Mouse (Mus musculus) induced T-regulatory cell, adult 2 months (primary cell): ENCODE measurements around the gene Slc15a3.

ENCODE experiments used
- DNase-seq: peaks from one replicate; pipeline ENCODE4 v3.0.0-alpha.2; 2012; ENCODE audit warnings: low read depth

Slc15a3 gene

GRCm38 (mm10) chr19:10869886-10870527 lies 30.5 kb downstream of the Slc15a3 start, which contains the start of gene Tmem132a:
Gene Tmem132a, minus strand, starts transcription at chr19:10869940.
- no peak for DNase-seq

- no peak for DNase-seq
Measured at GRCm38 (mm10) chr19:10870676-10871075, 31.1 kb downstream of the Slc15a3 start.

- DNase-seq = no peak
Measured at GRCm38 (mm10) chr19:10871328-10871961, 31.9 kb downstream of the Slc15a3 start.

- DNase-seq = no peak
Measured at GRCm38 (mm10) chr19:10878201-10878837, 38.8 kb downstream of the Slc15a3 start.

- DNase-seq = peak; percentile 86
Measured at GRCm38 (mm10) chr19:10880085-10880974, 40.8 kb downstream of the Slc15a3 start.

GRCm38 (mm10) chr19:10880975-10881425 lies 41.5 kb downstream of the Slc15a3 start:
- no peak for DNase-seq

- peak; percentile 97 for DNase-seq
Measured at GRCm38 (mm10) chr19:10881426-10882154, 42.1 kb downstream of the Slc15a3 start, which contains the start of gene Tmem109. Gene Tmem109, minus strand, starts transcription at chr19:10882001.

GRCm38 (mm10) chr19:10892201-10892600 lies 52.7 kb downstream of the Slc15a3 start:
- DNase-seq = no peak

- DNase-seq = peak; percentile 97
Measured at GRCm38 (mm10) chr19:10895016-10895528, 55.5 kb downstream of the Slc15a3 start, which contains the start of gene Prpf19. Gene Prpf19, plus strand, starts transcription at chr19:10895231.

GRCm38 (mm10) chr19:10895708-10896107 lies 56.2 kb downstream of the Slc15a3 start:
- no peak for DNase-seq

- no peak for DNase-seq
Measured at GRCm38 (mm10) chr19:10896849-10897248, 57.3 kb downstream of the Slc15a3 start.

- no peak for DNase-seq
Measured at GRCm38 (mm10) chr19:10897491-10897890, 58.0 kb downstream of the Slc15a3 start.

- DNase-seq = no peak
Measured at GRCm38 (mm10) chr19:10900315-10900714, 60.8 kb downstream of the Slc15a3 start.

GRCm38 (mm10) chr19:10901046-10901445 lies 61.5 kb downstream of the Slc15a3 start:
- no peak for DNase-seq

GRCm38 (mm10) chr19:10904512-10904911 lies 65.0 kb downstream of the Slc15a3 start:
- DNase-seq = no peak

GRCm38 (mm10) chr19:10904927-10905727 lies 65.6 kb downstream of the Slc15a3 start:
- DNase-seq = no peak

GRCm38 (mm10) chr19:10905728-10906000 lies 66.1 kb downstream of the Slc15a3 start:
- DNase-seq = no peak

GRCm38 (mm10) chr19:10907891-10908290 lies 68.4 kb downstream of the Slc15a3 start:
- peak; percentile 74 for DNase-seq
